Mouse (Mus musculus): Measurements from ENCODE around the gene Shd. TPM values are rescaled to one million over a fixed set of nuclear protein-coding genes. Genes with fewer than 3 reads are reported as not detected.

The Shd gene
- total RNA-seq, 1 experiment from 2014 or later = 2.2 TPM

- DNase-seq = no peak
These were observed 10.1 kb upstream of the Shd start for GRCm38 (mm10) chr17:55959946-55960740.

- DNase-seq = no peak
These were observed 9.5 kb upstream of the Shd start for GRCm38 (mm10) chr17:55960791-55961190.

GRCm38 (mm10) chr17:55961631-55962030 lies 8.6 kb upstream of the Shd start:
- DNase-seq = no peak

GRCm38 (mm10) chr17:55963171-55963570 lies 7.1 kb upstream of the Shd start:
- DNase-seq = no peak

GRCm38 (mm10) chr17:55964496-55964895 lies 5.8 kb upstream of the Shd start:
- no peak for DNase-seq

- no peak for DNase-seq
These were observed 5.3 kb upstream of the Shd start for GRCm38 (mm10) chr17:55964996-55965395.

GRCm38 (mm10) chr17:55967186-55967585 lies 3.1 kb upstream of the Shd start:
- no peak for DNase-seq

GRCm38 (mm10) chr17:55968210-55968609 lies 2.1 kb upstream of the Shd start:
- no peak for DNase-seq

GRCm38 (mm10) chr17:55969560-55969959 lies 707 bp upstream of the Shd start:
- no peak for DNase-seq

GRCm38 (mm10) chr17:55971453-55971852 lies 1.2 kb downstream of the Shd start:
- DNase-seq = no peak

GRCm38 (mm10) chr17:55976255-55976862 lies 6.1 kb downstream of the Shd start:
- DNase-seq = peak; percentile 84

- no peak for DNase-seq
These were observed 7.0 kb downstream of the Shd start for GRCm38 (mm10) chr17:55977301-55977700.

- DNase-seq = peak; percentile 52
These were observed 16.0 kb downstream of the Shd start, which contains the start of gene Fsd1 for GRCm38 (mm10) chr17:55986030-55986961. Gene Fsd1, plus strand, starts transcription at chr17:55986509.

GRCm38 (mm10) chr17:55990278-55990898 lies 20.1 kb downstream of the Shd start:
- no peak for DNase-seq

- DNase-seq = peak; percentile 80
These were observed 25.7 kb downstream of the Shd start for GRCm38 (mm10) chr17:55996007-55996406.

GRCm38 (mm10) chr17:55999794-56000499 lies 29.7 kb downstream of the Shd start:
- no peak for DNase-seq

- DNase-seq = no peak
These were observed 32.7 kb downstream of the Shd start for GRCm38 (mm10) chr17:56003000-56003399.

- no peak for DNase-seq
These were observed 35.3 kb downstream of the Shd start, which contains the start of the genes Stap2 and Mpnd for GRCm38 (mm10) chr17:56005415-56006061. Gene Stap2, minus strand, starts transcription at chr17:56005584. Gene Mpnd, plus strand, starts transcription at chr17:56005711.

- DNase-seq = no peak
These were observed 36.7 kb downstream of the Shd start for GRCm38 (mm10) chr17:56006956-56007355.

GRCm38 (mm10) chr17:56007444-56008355 lies 37.4 kb downstream of the Shd start:
- no peak for DNase-seq
